Mouse (Mus musculus) ES-Bruce4 (cell line): Measurements from ENCODE around the gene Dusp14. TPM values are rescaled to one million over a fixed set of nuclear protein-coding genes. Genes with fewer than 3 reads are reported as not detected.

Experiments
- H3K27ac ChIP-seq: 2 replicates; pipeline ENCODE4 v1.5.1; 2012; ENCODE audit warnings: low read length, inconsistent platforms; ENCODE audit not compliant: insufficient read depth
- H3K27me3 ChIP-seq: 2 replicates; pipeline ENCODE4 v1.6.1; 2012; ENCODE audit warnings: mild to moderate bottlenecking, low read length, inconsistent platforms; ENCODE audit not compliant: control insufficient read depth, poor library complexity, insufficient read depth, severe bottlenecking
- H3K36me3 ChIP-seq: 2 replicates; pipeline ENCODE4 v1.6.1; 2012; ENCODE audit warnings: inconsistent platforms, mild to moderate bottlenecking, low read length, moderate library complexity; ENCODE audit not compliant: control insufficient read depth, poor library complexity, insufficient read depth, severe bottlenecking
- H3K4me1 ChIP-seq: one replicate; pipeline ENCODE4 v1.8.1; 2011; ENCODE audit warnings: low read length; ENCODE audit not compliant: control insufficient read depth, insufficient read depth
- H3K4me3 ChIP-seq: 2 replicates; pipeline ENCODE4 v1.5.1; 2011; ENCODE audit warnings: low read depth, mild to moderate bottlenecking, low read length
- H3K9ac ChIP-seq: 2 replicates; pipeline ENCODE4 v1.6.1; 2012; ENCODE audit warnings: low read depth, mild to moderate bottlenecking, inconsistent platforms; ENCODE audit not compliant: poor library complexity, severe bottlenecking
- H3K9me3 ChIP-seq: replicated peaks from 2 replicates; pipeline ENCODE4 v1.6.1; 2012; ENCODE audit warnings: mild to moderate bottlenecking, low read length, inconsistent platforms; ENCODE audit not compliant: control insufficient read depth, poor library complexity, insufficient read depth, severe bottlenecking
- CTCF ChIP-seq: IDR thresholded peaks from one replicate; pipeline ENCODE4 v1.8.1; 2011; ENCODE audit warnings: low read depth, low read length
- EP300 ChIP-seq: IDR thresholded peaks from 2 replicates; pipeline ENCODE4 v1.6.1; 2011; ENCODE audit warnings: low read depth, low read length; ENCODE audit not compliant: insufficient read depth
- POLR2A ChIP-seq: IDR thresholded peaks from one replicate; pipeline ENCODE4 v1.8.1; 2011; ENCODE audit warnings: low read length; ENCODE audit not compliant: insufficient read depth
- polyA plus RNA-seq: library from polyadenylated mRNA; stranded (reverse); fragments of >200 nt; gene quantifications from 2 replicates; pipeline ENCODE4 v1.2.4, GENCODE M21; 2011; ENCODE audit warnings: low read depth; ENCODE audit not compliant: missing spikeins, insufficient read depth, insufficient read length

Gene Dusp14
- polyA plus RNA-seq, 1 experiment, result 26.0 TPM

- Histone ChIP-seq H3K27ac (0 out of 2 replicates have a peak overlapping the region, but pooled peaks have one; percentile 49), H3K4me1 (peaks cover 2% of the 10 kb centered on the region), H3K9me3 (no peaks in the 10 kb centered on the region), H3K36me3 (peaks cover under 1% of the 10 kb centered on the region; the same call in 1 of the 2 replicates), H3K27me3 (no peaks in the 10 kb centered on the region), H3K9ac (no peak overlapping the region), H3K4me3 (no peak overlapping the region)
- TF ChIP-seq POLR2A (no peak), EP300 (no peak), CTCF (no peak)
Observed at GRCm38 (mm10) chr11:84072904-84073651, 4.0 kb upstream of the Dusp14 start.

GRCm38 (mm10) chr11:84068191-84069033 is 649 bp downstream of the Dusp14 start:
- peaks cover 2% of the 10 kb centered on the region; the same call in 1 of the 2 replicates for H3K27me3 ChIP-seq
- H3K27ac ChIP-seq, result no peak overlapping the region

GRCm38 (mm10) chr11:84067720-84068190 is 1.3 kb downstream of the Dusp14 start:
- Histone ChIP-seq H3K9me3 (no peaks in the 10 kb centered on the region), H3K27me3 (peaks cover 2% of the 10 kb centered on the region; the same call in 1 of the 2 replicates), H3K4me3 (peak overlapping the region; percentile 79), H3K9ac (peak overlapping the region; percentile 90), H3K4me1 (peaks cover under 1% of the 10 kb centered on the region), H3K36me3 (no peaks in the 10 kb centered on the region), H3K27ac (no peak overlapping the region)
- TF ChIP-seq EP300, result no peak
- TF ChIP-seq CTCF, result no peak
- TF ChIP-seq POLR2A, result no peak

More at GRCm38 (mm10) chr11:84068191-84069033, 649 bp downstream of the Dusp14 start:
- peaks cover 2% of the 10 kb centered on the region for H3K4me1 ChIP-seq
- no peak for TF ChIP-seq CTCF
- peak; percentile 27 for TF ChIP-seq POLR2A
- no peak for TF ChIP-seq EP300
- peak overlapping the region; percentile 79 for H3K4me3 ChIP-seq
- peak overlapping the region; percentile 90 for H3K9ac ChIP-seq
- no peaks in the 10 kb centered on the region for H3K36me3 ChIP-seq
- H3K9me3 ChIP-seq, result no peaks in the 10 kb centered on the region

GRCm38 (mm10) chr11:84066927-84067645 is 2.0 kb downstream of the Dusp14 start:
- TF ChIP-seq POLR2A (no peak), CTCF (no peak), EP300 (no peak)
- Histone ChIP-seq H3K27me3 (peaks cover 2% of the 10 kb centered on the region; the same call in 1 of the 2 replicates), H3K4me1 (no peaks in the 10 kb centered on the region), H3K4me3 (peak overlapping the region; percentile 11; the same call in 1 of the 2 replicates), H3K9me3 (no peaks in the 10 kb centered on the region), H3K36me3 (no peaks in the 10 kb centered on the region), H3K27ac (no peak overlapping the region), H3K9ac (peak overlapping the region; percentile 90)

- Histone ChIP-seq H3K36me3 (no peaks in the 10 kb centered on the region), H3K4me3 (no peak overlapping the region), H3K27ac (no peak overlapping the region), H3K9me3 (no peaks in the 10 kb centered on the region), H3K9ac (no peak overlapping the region), H3K27me3 (peaks cover 2% of the 10 kb centered on the region; the same call in 1 of the 2 replicates), H3K4me1 (no peaks in the 10 kb centered on the region)
- no peak for TF ChIP-seq POLR2A
- no peak for TF ChIP-seq EP300
- no peak for TF ChIP-seq CTCF
Observed at GRCm38 (mm10) chr11:84066071-84066481, 3.0 kb downstream of the Dusp14 start.
